Mouse (Mus musculus): ENCODE results near the gene Bpgm. TPM values are rescaled to one million over a fixed set of nuclear protein-coding genes. Genes with fewer than 3 reads are reported as not detected.

Bpgm gene
- polyA plus RNA-seq, 1 experiment from 2014 or later: 30.1 TPM

- Histone ChIP-seq H3K4me3 (ENCODE audit: low read depth, low read length) (no peak overlapping the region), H3K4me1 (replicated peaks; ENCODE audit: control insufficient read depth, insufficient read depth) (0 out of 2 replicates have a peak, but pooled peaks cover 5% of the 10 kb centered on the region), H3K36me3 (ENCODE audit: control insufficient read depth, insufficient read depth, low read length) (no peaks in the 10 kb centered on the region), H3K9me3 (ENCODE audit: control insufficient read depth, low read length) (no peaks in the 10 kb centered on the region), H3K9ac (ENCODE audit: low read length) (no peak overlapping the region), H3K4me2 (replicated peaks; ENCODE audit: low read depth) (no peak overlapping the region), H3K27me3 (ENCODE audit: control insufficient read depth, insufficient read depth, low read length) (no peaks in the 10 kb centered on the region), H3K27ac (replicated peaks) (no peak overlapping the region)
- ATAC-seq (ENCODE audit: low FRiP score, low TSS enrichment) (no peak), DNase-seq (ENCODE audit: low spot score) (peak; percentile 25)
- 68% methylated on average over 6 of the region's 6 CpGs for WGBS
- no peak for TF ChIP-seq EP300 (optimal IDR thresholded peaks at IDR 0.05)
- TF ChIP-seq CTCF (IDR thresholded peaks at IDR 0.05; ENCODE audit: low read depth): no peak
Observed at GRCm38 (mm10) chr6:34525927-34526326, 49.9 kb downstream of the Bpgm start.

GRCm38 (mm10) chr6:34526389-34526788 lies 50.4 kb downstream of the Bpgm start:
- Histone ChIP-seq H3K4me3 (ENCODE audit: low read depth, low read length) (no peak overlapping the region), H3K4me2 (replicated peaks; ENCODE audit: low read depth) (no peak overlapping the region), H3K36me3 (ENCODE audit: control insufficient read depth, insufficient read depth, low read length) (no peaks in the 10 kb centered on the region), H3K27me3 (ENCODE audit: control insufficient read depth, insufficient read depth, low read length) (no peaks in the 10 kb centered on the region), H3K9ac (ENCODE audit: low read length) (no peak overlapping the region), H3K27ac (replicated peaks) (no peak overlapping the region), H3K9me3 (ENCODE audit: control insufficient read depth, low read length) (no peaks in the 10 kb centered on the region), H3K4me1 (replicated peaks; ENCODE audit: control insufficient read depth, insufficient read depth) (0 out of 2 replicates have a peak, but pooled peaks cover 5% of the 10 kb centered on the region)
- no peak for DNase-seq (ENCODE audit: low spot score)
- no peak for TF ChIP-seq CTCF (IDR thresholded peaks at IDR 0.05; ENCODE audit: low read depth)
- no peak for TF ChIP-seq EP300 (optimal IDR thresholded peaks at IDR 0.05)
- WGBS: 76% methylated on average over 3 of the region's 3 CpGs
- no peak for ATAC-seq (ENCODE audit: low FRiP score, low TSS enrichment)

GRCm38 (mm10) chr6:34528131-34528530 lies 52.1 kb downstream of the Bpgm start:
- Histone ChIP-seq H3K4me2 (replicated peaks; ENCODE audit: low read depth) (no peak overlapping the region), H3K27ac (replicated peaks) (peak overlapping the region; percentile 30; the same call in 1 of the 2 replicates), H3K9ac (ENCODE audit: low read length) (no peak overlapping the region), H3K9me3 (ENCODE audit: control insufficient read depth, low read length) (no peaks in the 10 kb centered on the region), H3K27me3 (ENCODE audit: control insufficient read depth, insufficient read depth, low read length) (no peaks in the 10 kb centered on the region), H3K4me3 (ENCODE audit: low read depth, low read length) (no peak overlapping the region), H3K36me3 (ENCODE audit: control insufficient read depth, insufficient read depth, low read length) (no peaks in the 10 kb centered on the region), H3K4me1 (replicated peaks; ENCODE audit: control insufficient read depth, insufficient read depth) (0 out of 2 replicates have a peak, but pooled peaks cover 5% of the 10 kb centered on the region)
- ATAC-seq (ENCODE audit: low FRiP score, low TSS enrichment) (no peak), DNase-seq (ENCODE audit: low spot score) (no peak)
- WGBS: 83% methylated on average over 2 of the region's 2 CpGs
- no peak for TF ChIP-seq CTCF (IDR thresholded peaks at IDR 0.05; ENCODE audit: low read depth)
- TF ChIP-seq EP300 (optimal IDR thresholded peaks at IDR 0.05): no peak

GRCm38 (mm10) chr6:34529992-34530391 lies 54.0 kb downstream of the Bpgm start:
- WGBS: 52% methylated on average over 3 of the region's 3 CpGs
- 0 out of 2 replicates have a peak, but pooled peaks cover 5% of the 10 kb centered on the region for H3K4me1 ChIP-seq (replicated peaks; ENCODE audit: control insufficient read depth, insufficient read depth)
- DNase-seq (ENCODE audit: low spot score) (no peak), ATAC-seq (ENCODE audit: low FRiP score, low TSS enrichment) (no peak)
- H3K9ac ChIP-seq (ENCODE audit: low read length): no peak overlapping the region
- H3K36me3 ChIP-seq (ENCODE audit: control insufficient read depth, insufficient read depth, low read length): no peaks in the 10 kb centered on the region
- no peak overlapping the region for H3K27ac ChIP-seq (replicated peaks)
- H3K9me3 ChIP-seq (ENCODE audit: control insufficient read depth, low read length): no peaks in the 10 kb centered on the region
- TF ChIP-seq CTCF (IDR thresholded peaks at IDR 0.05; ENCODE audit: low read depth): no peak
- no peak for TF ChIP-seq EP300 (optimal IDR thresholded peaks at IDR 0.05)
- no peaks in the 10 kb centered on the region for H3K27me3 ChIP-seq (ENCODE audit: control insufficient read depth, insufficient read depth, low read length)
- no peak overlapping the region for H3K4me3 ChIP-seq (ENCODE audit: low read depth, low read length)
- H3K4me2 ChIP-seq (replicated peaks; ENCODE audit: low read depth): no peak overlapping the region

- no peak for ATAC-seq (ENCODE audit: low FRiP score, low TSS enrichment)
Observed at GRCm38 (mm10) chr6:34533055-34533454, 57.0 kb downstream of the Bpgm start.

DNA sequence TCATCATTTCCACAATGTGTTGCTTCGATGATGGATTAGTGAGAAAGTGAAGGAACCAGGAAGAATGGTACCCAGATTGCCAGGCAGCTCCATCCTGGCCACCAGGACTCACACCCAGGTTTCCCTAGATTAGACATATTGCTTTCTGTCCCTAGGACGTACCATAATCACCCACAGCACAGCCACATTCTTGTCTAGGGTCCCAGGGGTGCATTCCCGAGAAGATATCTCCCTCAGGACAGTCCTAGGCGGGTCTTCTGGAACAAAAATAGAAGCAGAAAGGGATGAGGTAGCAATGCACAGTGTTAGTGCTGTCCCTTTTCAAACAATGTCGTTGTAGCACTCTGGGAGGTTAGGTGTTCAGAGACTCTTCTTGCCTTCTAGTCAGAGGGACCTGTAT lies 57.9 kb downstream of the Bpgm start:
- no peak overlapping the region for H3K9ac ChIP-seq (ENCODE audit: low read length)
- H3K27ac ChIP-seq (replicated peaks): no peak overlapping the region
- DNase-seq (ENCODE audit: low spot score) (no peak), ATAC-seq (ENCODE audit: low FRiP score, low TSS enrichment) (no peak)
- H3K27me3 ChIP-seq (ENCODE audit: control insufficient read depth, insufficient read depth, low read length): no peaks in the 10 kb centered on the region
- H3K4me2 ChIP-seq (replicated peaks; ENCODE audit: low read depth): no peak overlapping the region
- no peak overlapping the region for H3K4me3 ChIP-seq (ENCODE audit: low read depth, low read length)
- no peaks in the 10 kb centered on the region for H3K36me3 ChIP-seq (ENCODE audit: control insufficient read depth, insufficient read depth, low read length)
- H3K4me1 ChIP-seq (replicated peaks; ENCODE audit: control insufficient read depth, insufficient read depth): 0 out of 2 replicates have a peak, but pooled peaks cover 1% of the 10 kb centered on the region
- no peaks in the 10 kb centered on the region for H3K9me3 ChIP-seq (ENCODE audit: control insufficient read depth, low read length)
- TF ChIP-seq CTCF (IDR thresholded peaks at IDR 0.05; ENCODE audit: low read depth): no peak
- no peak for TF ChIP-seq EP300 (optimal IDR thresholded peaks at IDR 0.05)
- 72% methylated on average over 5 of the region's 5 CpGs for WGBS

More at GRCm38 (mm10) chr6:34533055-34533454, 57.0 kb downstream of the Bpgm start:
- H3K4me2 ChIP-seq (replicated peaks; ENCODE audit: low read depth): no peak overlapping the region
- H3K27me3 ChIP-seq (ENCODE audit: control insufficient read depth, insufficient read depth, low read length): no peaks in the 10 kb centered on the region
- DNase-seq (ENCODE audit: low spot score): no peak
- H3K9me3 ChIP-seq (ENCODE audit: control insufficient read depth, low read length): no peaks in the 10 kb centered on the region
- H3K4me3 ChIP-seq (ENCODE audit: low read depth, low read length): no peak overlapping the region
- no peak overlapping the region for H3K9ac ChIP-seq (ENCODE audit: low read length)
- H3K36me3 ChIP-seq (ENCODE audit: control insufficient read depth, insufficient read depth, low read length): no peaks in the 10 kb centered on the region
- 0 out of 2 replicates have a peak, but pooled peaks cover 3% of the 10 kb centered on the region for H3K4me1 ChIP-seq (replicated peaks; ENCODE audit: control insufficient read depth, insufficient read depth)
- no peak overlapping the region for H3K27ac ChIP-seq (replicated peaks)
- no peak for TF ChIP-seq EP300 (optimal IDR thresholded peaks at IDR 0.05)
- TF ChIP-seq CTCF (IDR thresholded peaks at IDR 0.05; ENCODE audit: low read depth): no peak
- 100% methylated on average over 1 of the region's 1 CpGs for WGBS

Data from stomach, postnatal 0 days (tissue).